8 mouse cellular contexts compared by ENCODE assay signal in the genomic region with DNA sequence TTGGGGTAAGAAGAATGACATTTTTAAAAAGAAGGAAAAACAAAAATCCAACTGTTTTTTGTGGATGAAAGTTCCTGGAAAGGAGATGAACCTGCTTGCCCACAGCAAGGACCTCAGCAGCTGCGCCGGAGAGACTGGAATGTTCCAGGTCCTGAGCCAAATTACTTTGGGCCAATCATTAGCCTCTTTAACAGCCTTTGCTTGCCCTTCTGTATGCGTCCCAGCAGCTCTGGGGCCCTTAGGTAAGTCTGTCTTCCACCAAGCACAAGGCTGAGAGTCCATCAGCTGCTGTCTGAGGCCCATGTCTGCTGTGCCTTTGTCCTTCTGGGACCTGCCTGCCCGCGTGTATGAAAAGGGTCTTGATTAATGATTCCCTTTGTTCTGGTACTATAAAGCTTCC.
DNase-seq lines count a peak whose midpoint lies in the region; ATAC-seq and TF ChIP-seq lines count a peak whose summit lies in the region.

No protein-coding gene starts in this region.

- H3K27ac ChIP-seq in midbrain, embryonic 11.5 days (ENCODE audit: low read depth, low read length) = no peak overlapping the region
- no peak overlapping the region for H3K27ac ChIP-seq in midbrain, embryonic 15.5 days
- 0 out of 2 replicates have a peak overlapping the region, but pooled peaks have one; percentile 35 for H3K27ac ChIP-seq in heart, embryonic 11.5 days (ENCODE audit: low read depth, low read length)
- peak overlapping the region; percentile 77 for H3K27ac ChIP-seq in small intestine, adult 2 months (ENCODE audit: insufficient read depth, low read depth, low read length)

- TF ChIP-seq POLR2A in small intestine, adult 2 months (IDR thresholded peaks at IDR 0.05; ENCODE audit: low read depth, low read length) = no peak

- peaks cover 3% of the 10 kb centered on the region for H3K27me3 ChIP-seq in midbrain, embryonic 11.5 days (ENCODE audit: control insufficient read depth, insufficient read depth, low read length)
- H3K27me3 ChIP-seq in midbrain, embryonic 15.5 days (replicated peaks) = 0 out of 2 replicates have a peak, but pooled peaks cover 5% of the 10 kb centered on the region
- no peaks in the 10 kb centered on the region for H3K27me3 ChIP-seq in heart, embryonic 11.5 days (ENCODE audit: control insufficient read depth, insufficient read depth, low read length)
- H3K27me3 ChIP-seq in small intestine, adult 2 months (ENCODE audit: control insufficient read depth, insufficient read depth, low read length) = no peaks in the 10 kb centered on the region

- H3K36me3 ChIP-seq in midbrain, embryonic 11.5 days (ENCODE audit: control insufficient read depth, insufficient read depth, low read length) = no peaks in the 10 kb centered on the region
- no peaks in the 10 kb centered on the region for H3K36me3 ChIP-seq in midbrain, embryonic 15.5 days (replicated peaks)
- no peaks in the 10 kb centered on the region for H3K36me3 ChIP-seq in heart, embryonic 11.5 days (ENCODE audit: control insufficient read depth, insufficient read depth, low read length)
- no peaks in the 10 kb centered on the region for H3K36me3 ChIP-seq in small intestine, adult 2 months (ENCODE audit: control insufficient read depth, insufficient read depth, low read length)

- TF ChIP-seq CTCF in small intestine, adult 2 months (IDR thresholded peaks at IDR 0.05; ENCODE audit: extremely low read depth, insufficient read length, insufficient replicate concordance, low read depth, low read length) = no peak

- no peak overlapping the region for H3K4me3 ChIP-seq in midbrain, embryonic 11.5 days (ENCODE audit: low read depth, low read length)
- no peak overlapping the region for H3K4me3 ChIP-seq in midbrain, embryonic 15.5 days
- H3K4me3 ChIP-seq in heart, embryonic 11.5 days (ENCODE audit: low read depth, low read length) = no peak overlapping the region
- H3K4me3 ChIP-seq in small intestine, adult 2 months (ENCODE audit: low read depth, low read length) = no peak overlapping the region

- no peaks in the 10 kb centered on the region for H3K9me3 ChIP-seq in midbrain, embryonic 11.5 days (ENCODE audit: control insufficient read depth, low read length)
- no peaks in the 10 kb centered on the region for H3K9me3 ChIP-seq in midbrain, embryonic 15.5 days
- H3K9me3 ChIP-seq in heart, embryonic 11.5 days (replicated peaks; ENCODE audit: control insufficient read depth, low read length) = no peaks in the 10 kb centered on the region

- H3K4me2 ChIP-seq in midbrain, embryonic 11.5 days = no peak overlapping the region
- H3K4me2 ChIP-seq in midbrain, embryonic 15.5 days = no peak overlapping the region
- no peak overlapping the region for H3K4me2 ChIP-seq in heart, embryonic 11.5 days

- no peak overlapping the region for H3K9ac ChIP-seq in midbrain, embryonic 11.5 days (ENCODE audit: low read length)
- H3K9ac ChIP-seq in midbrain, embryonic 15.5 days = no peak overlapping the region
- no peak overlapping the region for H3K9ac ChIP-seq in heart, embryonic 11.5 days (ENCODE audit: low read depth, low read length)

- peak; percentile 81 for DNase-seq in midbrain, embryonic 11.5 days (ENCODE audit: low spot score, missing footprints)
- DNase-seq in kidney, postnatal 10 days = peak; percentile 70
- DNase-seq in frontal cortex, postnatal 10 days (ENCODE audit: low spot score in 2 of 2) = no peak
- DNase-seq in spleen, adult 18-20 months = no peak

- no peak for ATAC-seq in midbrain, embryonic 11.5 days (ENCODE audit: low FRiP score)
- ATAC-seq in midbrain, embryonic 15.5 days (replicated peaks) = no peak
- no peak for ATAC-seq in heart, embryonic 11.5 days (replicated peaks; ENCODE audit: insufficient number of reproducible peaks, low FRiP score, low TSS enrichment)
- ATAC-seq in cerebellum, adult (ENCODE audit: insufficient number of reproducible peaks, low FRiP score, low TSS enrichment) = no peak

- H3K4me1 ChIP-seq in midbrain, embryonic 11.5 days (ENCODE audit: control insufficient read depth, insufficient read depth, low read length) = peaks cover 5% of the 10 kb centered on the region; the same call in 1 of the 2 replicates
- H3K4me1 ChIP-seq in midbrain, embryonic 15.5 days = 0 out of 2 replicates have a peak, but pooled peaks cover 5% of the 10 kb centered on the region
- peaks cover 36% of the 10 kb centered on the region for H3K4me1 ChIP-seq in heart, embryonic 11.5 days (ENCODE audit: control insufficient read depth, insufficient read depth, low read length)
- H3K4me1 ChIP-seq in small intestine, adult 2 months (ENCODE audit: control insufficient read depth, insufficient read depth, insufficient read length, low read length) = peaks cover 17% of the 10 kb centered on the region

- 59% methylated on average over 5 of the region's 5 CpGs for WGBS in midbrain, embryonic 11.5 days
- WGBS in midbrain, embryonic 15.5 days = 44% methylated on average over 5 of the region's 5 CpGs
- WGBS in heart, embryonic 11.5 days (ENCODE audit: insufficient replicate concordance) = 77% methylated on average over 5 of the region's 5 CpGs
- 12% methylated on average over 5 of the region's 5 CpGs for WGBS in small intestine, adult 2 months

Comparison
In these comparisons a context has a peak if more than half of its experiments do, and no peak if none do; other contexts are left out.
1. DNase-seq: peak in midbrain, embryonic 11.5 days (single experiment) and kidney, postnatal 10 days (single experiment); none in frontal cortex, postnatal 10 days (0 of 2) and spleen, adult 18-20 months (0 of 2).
2. H3K27ac ChIP-seq: peak in heart, embryonic 11.5 days (single experiment) and small intestine, adult 2 months (single experiment); none in midbrain, embryonic 11.5 days (single experiment) and midbrain, embryonic 15.5 days (single experiment).